Mouse (Mus musculus) kidney, adult 9 months (tissue): ENCODE data around the gene H3f3b.

ENCODE experiments used
- DNase-seq: peaks from one replicate; pipeline ENCODE4 v3.0.0; 2022

H3f3b gene

DNA sequence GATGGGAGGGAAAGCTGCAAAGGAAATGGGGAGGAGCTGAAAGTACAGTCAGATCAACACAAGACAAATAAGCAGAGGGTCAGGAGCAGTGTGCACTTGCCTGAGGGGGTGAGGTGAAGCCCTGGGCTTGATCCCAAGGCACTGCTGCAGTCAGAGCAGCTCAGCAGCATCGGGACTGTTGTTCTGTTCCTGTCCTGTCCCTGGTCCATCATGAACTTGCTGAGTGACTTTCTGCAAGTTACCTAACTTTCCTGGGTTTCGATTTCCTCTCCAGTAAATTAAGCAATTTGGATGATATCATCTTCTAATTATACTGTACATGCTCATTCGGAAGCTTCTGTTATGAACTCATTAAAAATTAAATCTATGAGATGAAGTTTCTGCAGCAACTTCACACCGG is at the start of gene H3f3b:
TSS of gene H3f3b (minus strand) at position 207 of the 400 bp plus-strand sequence.
- no peak for DNase-seq

DNA sequence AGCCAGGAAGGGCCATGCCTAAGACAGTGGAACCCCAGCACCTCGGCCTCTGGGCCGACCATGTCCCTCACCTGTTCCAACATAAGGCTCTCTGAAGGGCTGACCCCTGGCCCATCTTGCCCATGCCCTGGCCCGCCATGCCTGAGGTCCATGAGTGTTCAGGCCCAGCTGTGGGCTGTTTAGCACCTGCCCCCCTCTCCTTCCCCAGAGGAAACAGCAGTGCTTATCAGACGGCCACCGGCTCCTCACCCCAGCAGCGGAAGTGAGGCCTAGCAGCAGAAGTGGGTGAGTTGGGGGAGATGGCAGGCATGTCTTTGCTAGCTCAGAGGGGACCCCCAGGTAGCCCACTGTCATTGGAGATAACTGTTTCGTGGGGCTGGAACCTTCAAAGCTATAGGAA is 49.1 kb upstream of the H3f3b start:
- DNase-seq = no peak

DNA sequence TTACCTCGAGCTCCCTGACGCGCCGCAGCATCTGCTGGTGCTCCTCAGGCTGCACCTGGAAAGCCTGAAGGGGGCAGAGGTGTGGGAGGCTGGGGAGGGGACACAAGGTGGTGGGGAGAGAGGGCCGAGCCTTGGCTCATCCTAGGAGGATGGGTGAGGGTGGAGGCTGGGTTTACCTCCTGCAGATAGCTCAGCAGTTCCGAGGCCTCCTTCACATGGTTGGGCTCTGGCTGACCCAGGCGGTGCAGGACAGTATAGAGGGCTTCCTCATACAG is 48.4 kb upstream of the H3f3b start:
- no peak for DNase-seq

DNA sequence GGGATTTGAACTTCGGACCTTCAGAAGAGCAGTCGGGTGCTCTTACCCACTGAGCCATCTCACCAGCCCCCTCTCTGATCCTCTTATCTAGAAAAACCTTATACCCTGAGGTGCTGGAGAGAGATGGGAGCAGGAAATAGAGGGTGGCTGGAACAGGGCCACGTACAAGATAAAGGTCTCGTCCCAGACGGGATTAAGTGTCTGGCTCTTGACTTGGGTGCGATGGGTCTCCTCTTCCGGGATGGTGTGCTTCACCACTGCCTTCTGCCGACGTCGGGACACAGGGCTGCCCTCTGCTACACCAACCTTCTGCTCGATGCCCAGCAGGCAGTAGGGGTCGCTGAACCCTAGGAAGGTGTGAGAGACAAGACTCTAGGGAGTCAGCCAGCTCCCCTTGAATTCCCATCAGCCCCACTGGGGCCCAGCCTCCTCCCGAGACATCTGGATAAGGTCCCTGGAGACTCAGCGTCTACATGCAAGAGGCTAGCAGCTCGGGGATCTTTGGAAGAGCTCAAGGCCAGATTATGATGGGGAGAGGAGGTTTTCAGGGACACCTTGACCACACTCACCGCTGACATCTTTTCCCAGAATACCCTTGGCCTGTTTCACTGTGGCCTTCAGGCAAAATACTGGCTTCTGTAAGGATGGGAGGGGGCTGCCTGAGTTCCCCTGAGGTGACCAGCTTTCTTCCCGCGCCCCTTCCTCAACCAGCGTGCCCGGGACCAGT is 47.9 kb upstream of the H3f3b start:
- DNase-seq = no peak

DNA sequence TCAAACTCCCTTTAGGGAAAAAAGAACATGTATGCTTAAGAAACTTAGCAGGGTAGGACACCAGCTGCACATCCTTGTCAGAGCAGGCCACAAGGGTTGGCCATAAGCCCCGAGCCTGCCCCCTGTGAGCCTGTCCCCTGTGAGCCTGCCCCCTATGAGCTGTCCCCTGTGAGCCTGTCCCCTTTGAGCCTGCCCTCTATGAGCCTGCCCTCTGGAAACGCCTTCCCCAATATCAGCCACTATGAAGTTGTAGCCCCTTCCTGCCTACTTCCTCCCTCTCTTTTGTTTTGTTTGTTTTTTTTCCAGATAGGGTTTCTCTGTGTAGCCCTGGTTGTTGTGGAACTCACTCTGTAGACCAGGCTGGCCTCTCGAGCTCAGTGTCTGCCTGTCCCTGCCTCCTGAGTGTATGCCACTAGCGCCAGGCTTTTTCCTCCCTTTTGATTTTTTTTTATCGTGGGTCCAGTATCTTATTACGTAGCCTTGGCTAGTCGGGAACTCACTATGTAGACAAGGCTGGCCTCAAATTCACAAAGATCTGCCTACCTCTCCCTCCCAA is 46.8 kb upstream of the H3f3b start:
- DNase-seq = no peak

DNA sequence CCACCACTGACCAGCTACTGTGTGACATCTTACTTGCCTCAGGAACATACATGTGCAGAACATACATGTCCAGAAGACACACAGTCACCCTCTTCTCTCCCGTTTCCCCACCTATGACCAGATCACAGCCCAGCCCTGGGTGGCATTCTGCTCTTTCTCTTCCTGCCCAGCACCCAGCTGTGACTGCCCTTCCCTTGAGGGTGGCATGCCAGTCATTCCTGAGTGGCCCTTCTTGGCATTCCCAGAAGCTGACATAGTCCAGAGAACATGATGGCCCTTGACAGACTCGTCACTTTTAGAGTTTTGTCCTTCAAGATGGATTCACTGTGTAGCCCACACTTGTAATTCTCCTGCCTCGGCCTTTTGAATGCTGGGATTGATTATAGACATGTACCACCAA is 44.8 kb upstream of the H3f3b start:
- no peak for DNase-seq

DNA sequence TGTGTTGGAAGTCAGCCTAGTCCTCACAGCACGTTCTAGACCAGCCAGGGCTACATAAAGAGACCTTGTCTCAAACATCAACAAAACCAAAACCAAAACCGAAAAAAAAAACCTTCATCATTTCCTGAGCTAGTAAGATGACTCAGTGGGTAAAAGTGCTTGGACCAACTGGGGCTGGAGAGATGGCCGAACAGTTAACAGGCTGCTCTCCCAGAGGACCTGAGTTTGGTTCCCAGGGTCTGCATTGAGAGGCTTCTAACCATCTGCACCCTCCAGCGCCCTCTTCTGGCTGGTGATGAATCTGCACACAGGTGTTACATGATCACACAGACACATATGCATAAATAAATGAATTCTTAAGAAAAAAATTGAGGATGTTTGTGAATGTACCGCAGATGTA is 43.7 kb upstream of the H3f3b start:
- DNase-seq = no peak

DNA sequence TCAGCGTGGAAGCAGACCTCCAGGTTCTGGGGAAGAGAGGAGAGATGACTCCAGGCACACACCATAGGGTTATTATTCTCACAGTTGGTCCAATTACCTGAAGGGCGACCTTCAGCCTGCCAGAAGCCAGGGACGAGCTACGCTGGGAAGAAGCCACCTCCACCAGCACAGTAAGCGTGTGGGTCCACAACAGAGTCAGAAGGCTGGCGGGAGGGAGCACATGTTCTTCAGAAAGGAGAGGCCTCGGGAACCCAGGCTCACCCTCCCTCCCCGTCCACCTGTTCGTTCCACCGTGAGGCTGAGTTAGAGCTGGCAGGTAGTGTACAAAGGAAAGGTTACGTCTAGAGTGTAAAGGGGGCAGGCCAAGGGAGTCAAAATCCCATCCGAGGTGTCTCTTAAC is 37.6 kb upstream of the H3f3b start:
- DNase-seq = no peak

DNA sequence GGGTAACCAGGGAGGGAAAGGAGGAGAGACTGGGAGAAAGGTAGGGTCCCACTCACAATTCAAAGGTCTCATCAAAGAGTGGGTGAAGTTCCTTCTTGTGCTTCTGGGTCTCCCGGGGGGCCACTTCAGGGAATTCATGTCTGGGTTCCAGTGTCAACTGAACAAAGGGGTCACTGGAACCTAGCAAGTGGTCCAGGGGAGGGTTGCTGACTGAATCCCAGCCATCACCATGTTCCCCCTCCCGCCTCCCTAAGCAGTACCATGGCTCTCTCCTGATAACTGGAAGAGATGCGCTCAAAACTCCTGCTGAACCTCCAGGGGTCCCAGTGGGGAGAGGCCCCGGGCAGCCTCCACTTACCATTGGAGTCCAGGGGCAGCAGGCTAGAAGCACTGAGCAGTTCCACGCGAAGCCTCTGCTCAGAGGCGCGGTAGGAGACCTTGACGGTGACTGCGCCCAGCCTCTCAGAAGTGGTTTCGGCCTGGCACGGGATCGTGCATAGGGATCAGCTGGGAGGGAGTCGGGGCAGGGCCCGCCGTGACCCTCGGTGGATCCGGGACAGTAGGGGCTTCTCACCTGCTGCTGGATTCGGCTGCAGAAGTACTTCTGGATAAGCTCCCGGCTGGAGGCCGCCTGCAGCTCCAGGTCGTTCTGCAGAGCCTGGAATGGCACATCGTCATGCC is 36.6 kb upstream of the H3f3b start:
- no peak for DNase-seq

DNA sequence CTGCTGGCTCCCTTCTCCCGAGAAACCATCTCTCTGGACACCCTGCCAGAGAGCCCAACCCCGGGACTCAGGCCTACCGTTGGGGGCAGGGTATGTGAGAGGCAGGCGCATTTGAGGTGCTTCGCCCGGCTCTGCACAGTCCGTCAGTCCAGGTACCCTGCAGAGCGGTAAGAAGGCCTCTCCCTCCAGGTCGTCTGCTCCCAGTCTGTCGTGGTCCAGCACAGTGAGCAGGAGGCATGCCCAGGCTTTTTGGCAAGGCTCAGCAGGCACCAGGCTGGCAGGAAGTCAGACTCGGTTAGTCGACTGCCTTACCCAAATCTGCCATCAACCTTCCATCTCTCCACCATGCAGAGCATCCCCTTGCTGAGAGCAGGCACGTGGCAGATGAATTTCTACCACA is 35.8 kb upstream of the H3f3b start:
- no peak for DNase-seq

DNA sequence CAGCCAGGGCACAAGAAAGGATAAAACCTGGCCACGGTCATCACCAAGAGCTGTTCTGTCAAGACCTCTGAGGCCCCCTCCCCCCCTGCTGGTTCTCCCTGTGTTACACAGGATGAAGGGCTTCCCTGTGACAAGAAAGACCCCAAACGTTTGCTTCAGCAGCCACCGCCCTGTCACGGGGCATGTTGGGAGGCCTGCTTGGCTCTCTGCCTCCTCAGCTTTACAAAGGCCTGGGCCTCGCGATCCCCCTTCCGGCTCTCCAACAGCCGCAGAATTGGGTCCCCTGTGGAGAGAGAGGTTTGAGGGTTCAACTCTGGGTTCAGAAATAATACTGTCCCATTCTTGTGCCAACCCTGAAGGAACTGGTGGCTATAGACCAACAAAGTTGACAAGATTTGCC is 34.8 kb upstream of the H3f3b start:
- no peak for DNase-seq

DNA sequence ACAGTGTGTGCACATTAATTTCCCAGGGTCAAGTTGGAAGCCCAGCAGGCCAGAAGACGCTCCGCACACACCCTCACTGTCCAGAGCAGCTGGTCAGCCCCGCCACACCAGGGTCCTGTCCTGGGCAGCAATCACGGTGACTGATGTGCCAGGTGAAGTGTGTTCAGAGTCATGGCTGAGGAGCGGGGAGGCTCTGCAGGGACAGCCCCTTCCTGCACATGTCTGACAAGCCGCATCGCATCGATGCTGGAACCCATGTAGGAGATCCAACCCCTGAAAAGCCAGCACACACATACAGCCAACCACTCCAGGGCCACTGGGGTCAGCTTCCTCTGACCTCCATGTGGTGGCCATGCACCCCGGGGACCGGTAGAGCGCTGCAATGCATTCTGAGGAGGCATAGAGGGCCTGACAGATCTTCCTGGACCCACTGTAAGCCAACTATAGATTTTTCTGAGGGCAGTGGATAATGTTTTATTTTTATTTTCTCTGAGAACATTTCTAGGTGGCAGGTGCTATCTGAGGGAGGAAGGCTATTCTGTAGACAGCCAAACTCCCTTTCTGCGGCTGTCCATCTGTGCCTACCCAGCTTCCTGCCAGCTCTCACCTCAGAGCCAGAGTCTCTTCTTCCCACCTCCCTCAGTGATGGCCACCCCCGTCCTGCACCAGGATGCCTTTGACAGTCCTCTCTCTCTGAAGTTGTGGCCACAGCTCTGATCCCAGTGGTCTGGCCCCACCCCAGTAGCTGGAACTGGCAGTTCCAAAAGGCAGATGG is 34.1 kb upstream of the H3f3b start:
- DNase-seq = no peak

DNA sequence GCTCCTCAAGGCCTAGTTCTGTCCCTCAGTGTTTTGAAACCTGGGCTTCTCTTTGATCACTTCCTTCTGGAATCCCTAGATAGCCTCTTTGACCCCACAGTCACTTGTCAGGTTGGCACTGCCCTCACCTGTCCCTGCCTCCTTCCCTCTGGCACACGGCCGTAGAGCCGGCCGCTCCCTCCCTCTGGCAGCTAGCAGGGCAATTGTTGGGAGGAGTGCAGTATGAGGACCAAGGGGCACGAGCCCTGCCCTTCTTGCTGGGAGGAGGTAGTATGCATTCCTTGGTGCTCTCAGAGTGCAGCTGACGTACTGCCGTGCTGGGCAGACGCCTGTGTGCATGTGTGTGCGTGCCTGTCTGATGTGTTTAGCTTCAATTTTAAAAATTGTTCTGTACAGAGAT is 32.8 kb upstream of the H3f3b start:
- DNase-seq = no peak

DNA sequence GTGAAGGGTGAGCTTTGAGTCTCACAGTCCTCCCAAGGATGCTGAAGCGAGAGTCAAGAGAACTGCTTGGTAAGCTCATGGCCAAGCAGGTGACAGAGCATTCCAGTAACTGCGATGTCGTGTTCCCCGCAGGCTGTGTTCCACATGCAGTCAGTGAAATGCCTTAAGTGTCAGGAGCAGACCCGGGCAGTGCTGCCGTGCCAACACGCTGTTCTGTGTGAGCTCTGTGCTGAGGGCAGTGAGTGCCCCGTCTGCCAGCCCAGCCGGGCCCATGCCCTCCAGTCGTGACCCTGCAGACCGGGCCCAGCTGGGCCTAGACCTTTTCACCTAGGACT is 31.9 kb upstream of the H3f3b start:
- no peak for DNase-seq

DNA sequence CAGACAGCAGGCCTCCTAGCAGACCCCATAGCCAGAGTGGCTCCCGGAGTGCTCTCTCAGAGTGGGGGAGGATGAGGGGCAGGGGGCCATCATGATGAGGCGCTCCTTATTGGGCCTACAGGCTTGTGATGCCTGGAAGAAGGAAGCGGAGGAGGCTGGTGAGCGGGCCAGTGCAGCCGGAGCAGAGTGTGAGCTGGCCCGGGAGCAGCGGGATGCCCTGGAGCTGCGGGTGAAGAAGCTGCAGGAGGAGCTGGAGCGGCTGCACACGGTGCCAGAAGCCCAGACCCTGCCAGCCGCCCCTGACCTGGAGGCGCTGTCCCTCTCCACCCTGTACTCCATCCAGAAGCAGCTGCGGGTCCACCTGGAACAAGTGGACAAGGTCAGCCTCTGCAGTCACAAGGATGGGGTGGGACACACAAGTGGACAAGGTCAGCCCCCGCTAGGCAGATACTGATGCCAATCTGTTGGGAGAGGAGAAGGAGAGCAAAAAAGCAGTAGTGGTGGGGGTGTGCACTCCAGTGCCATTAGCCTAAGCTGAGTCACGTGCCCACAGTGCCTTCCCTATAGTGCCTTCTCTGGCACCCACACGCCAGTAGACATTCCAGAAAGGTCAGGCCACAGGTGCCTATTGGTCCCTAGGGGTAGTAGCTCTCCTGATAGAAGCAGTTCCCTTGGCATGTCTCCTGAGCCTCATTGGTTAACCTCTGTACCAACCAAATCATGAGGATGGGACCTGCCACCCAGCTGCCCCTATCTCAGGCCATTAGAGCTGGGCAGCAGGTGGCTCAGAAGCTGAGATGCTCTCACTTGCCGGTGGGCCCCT is 31.3 kb upstream of the H3f3b start:
- no peak for DNase-seq

DNA sequence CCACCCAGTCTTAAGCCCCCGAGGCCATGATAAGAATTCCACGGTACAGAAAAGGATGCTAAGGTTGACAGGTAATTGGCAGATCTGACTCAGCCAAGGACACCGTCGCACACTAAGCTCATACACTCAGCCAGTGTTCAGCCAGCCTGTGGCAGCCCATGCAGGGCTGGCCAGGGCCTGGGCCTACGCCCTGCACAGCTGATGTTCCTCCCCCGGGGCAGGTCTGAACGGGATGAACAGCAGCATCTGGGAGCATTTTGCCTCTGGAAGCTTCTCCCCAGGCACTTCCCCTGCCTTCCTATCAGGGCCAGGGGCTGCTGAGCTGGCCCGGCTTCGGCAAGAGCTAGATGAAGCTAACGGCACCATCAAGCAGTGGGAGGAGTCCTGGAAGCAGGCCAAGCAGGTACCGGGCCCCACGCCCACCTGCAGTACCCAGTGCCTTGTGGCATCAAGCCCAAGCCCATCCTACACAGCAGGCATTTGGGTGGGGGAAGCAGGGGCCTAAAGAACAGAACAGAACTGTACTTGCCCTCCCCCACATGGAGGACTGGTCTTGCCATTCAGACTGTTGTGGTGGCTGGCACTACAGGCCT is 30.4 kb upstream of the H3f3b start:
- no peak for DNase-seq

DNA sequence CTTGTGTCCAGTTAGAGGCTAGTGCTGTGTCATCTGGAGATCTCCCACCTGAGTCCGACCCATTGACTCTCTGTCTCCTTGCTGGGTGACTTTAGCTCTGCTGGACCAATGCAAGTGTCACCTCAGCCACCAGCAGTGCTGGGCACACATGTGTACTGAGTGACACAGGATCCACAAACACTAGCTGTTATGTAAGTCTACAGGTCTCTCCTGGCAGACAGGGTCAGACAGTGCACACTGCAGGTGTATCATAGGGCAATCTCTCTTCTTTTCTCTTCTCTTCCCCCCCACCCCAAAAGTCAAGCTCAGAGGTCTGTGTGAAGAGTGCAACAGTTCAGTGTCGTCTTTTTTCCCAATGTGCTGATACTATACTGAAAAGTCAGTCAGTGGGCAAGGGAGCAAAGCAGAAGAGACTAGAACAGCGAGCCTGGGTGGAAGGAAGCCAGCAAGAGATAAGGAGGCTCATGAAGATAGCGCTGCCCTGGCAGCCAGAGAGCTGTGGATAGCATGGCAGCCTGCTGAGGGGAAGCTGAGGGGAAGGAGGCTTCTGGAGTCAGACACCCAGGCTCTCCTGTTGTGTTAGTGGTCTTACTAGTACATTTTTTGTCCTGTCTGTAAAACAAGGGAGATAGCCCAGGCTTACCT is 29.6 kb upstream of the H3f3b start:
- DNase-seq = no peak

DNA sequence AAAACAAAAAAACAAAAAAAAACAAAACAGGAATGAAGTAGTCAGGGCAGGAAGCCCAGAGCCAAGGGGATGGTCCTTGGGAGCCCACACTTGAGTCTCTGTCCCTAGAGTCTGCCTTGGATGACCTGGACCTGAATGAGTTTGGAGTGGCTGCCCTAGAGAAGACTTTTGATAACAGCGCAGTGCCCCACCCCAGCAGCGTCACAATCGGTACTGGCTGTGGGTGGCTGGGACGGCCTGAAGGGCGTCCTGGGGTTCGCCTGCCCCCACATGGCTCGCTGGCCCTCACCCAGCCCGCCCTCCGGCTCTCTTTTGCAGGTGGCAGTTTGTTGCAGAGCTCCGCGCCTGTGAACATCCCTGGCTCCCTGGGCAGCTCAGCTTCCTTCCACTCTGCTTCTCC is 28.1 kb upstream of the H3f3b start:
- DNase-seq = no peak

DNA sequence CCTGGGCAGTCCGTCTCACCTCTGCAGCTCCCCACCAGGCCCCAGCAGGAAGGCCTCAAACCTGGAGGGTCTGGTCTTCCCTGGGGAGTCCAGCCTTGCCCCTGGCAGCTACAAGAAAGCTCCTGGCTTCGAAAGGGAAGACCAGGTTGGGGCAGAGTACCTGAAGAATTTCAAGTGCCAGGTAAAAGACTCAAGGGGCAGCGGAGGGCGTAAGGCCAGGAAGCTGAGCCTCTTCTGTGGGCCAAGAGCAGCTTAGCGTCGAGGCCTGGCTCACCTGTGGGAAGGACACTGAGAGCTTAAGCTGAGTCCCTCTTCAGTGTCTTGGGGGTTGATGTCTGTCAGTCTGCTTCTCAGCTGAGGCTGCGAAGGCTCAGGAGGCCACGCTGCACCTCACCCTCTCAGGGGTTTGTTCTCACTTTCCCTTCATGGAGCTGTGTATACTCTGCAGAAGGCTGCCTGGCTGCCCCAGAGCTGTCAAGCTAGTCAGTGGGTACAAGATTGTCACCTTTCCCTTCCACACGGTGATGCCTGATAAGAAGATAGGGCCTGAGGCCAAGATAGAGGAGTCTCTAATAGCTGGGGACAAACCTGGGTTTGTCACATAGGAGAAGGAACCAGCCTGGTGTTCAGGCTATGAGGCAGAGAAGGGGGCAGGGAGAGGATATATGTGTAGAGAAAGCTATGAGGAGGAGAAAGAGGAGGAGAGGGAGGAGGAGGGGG is 25.9 kb upstream of the H3f3b start:
- DNase-seq = no peak

DNA sequence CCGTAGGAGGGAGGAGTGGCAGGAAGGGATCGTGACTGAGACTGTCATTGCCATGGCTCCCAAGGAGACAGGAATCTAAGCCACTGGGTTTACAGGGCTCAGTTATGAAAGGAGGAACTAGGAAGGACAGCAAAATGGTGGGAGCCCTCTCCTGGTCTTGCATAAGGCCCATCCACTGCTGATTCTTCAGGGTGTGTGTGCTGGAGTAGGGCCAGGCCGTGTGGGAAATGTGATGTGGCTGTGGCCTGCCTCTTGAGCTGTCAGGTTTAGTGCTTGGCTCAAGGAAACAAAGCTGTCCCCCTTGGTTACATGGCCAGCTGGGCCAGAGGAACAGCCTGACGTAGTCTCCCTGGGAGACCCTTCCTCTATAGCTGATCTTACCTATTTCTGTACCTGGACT is 22.4 kb upstream of the H3f3b start:
- no peak for DNase-seq

DNA sequence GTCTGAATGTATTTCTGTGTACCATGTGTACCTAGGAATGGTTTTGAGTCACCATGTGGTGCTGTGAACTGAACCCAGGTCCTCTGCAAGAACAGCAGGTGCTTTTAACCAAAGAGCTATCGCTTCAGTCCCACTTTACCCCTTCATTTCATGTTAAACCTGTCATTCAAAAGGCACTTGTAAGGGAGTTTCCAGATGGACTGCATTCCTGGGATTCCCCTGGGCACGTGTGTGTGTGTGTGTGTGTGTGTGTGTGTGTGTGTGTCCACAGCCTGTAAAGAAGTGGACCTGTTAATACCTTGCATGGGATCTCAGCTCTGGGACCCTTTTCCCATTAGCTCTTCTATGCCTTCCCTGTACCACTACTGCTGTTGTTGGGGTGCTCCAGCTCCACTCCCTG is 21.8 kb upstream of the H3f3b start:
- no peak for DNase-seq

DNA sequence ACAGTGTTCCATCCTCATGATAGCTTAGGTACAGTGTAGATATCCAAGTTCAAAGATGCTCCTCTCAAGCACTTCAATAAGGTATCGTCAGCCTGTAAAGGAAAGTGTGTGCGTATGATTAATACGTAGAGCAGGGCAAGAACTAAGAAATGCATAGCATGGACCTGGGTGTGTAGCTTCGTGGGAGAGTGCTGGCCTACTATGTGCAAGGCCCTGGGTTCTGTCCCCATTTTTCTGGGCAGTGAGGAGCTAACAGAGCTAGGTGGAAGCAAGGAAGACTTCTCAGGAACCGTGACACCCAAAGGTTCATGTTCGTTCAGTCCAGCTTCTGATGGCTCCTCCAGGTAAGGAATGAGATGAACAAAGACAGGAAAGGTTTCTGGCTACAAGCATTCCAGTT is 17.4 kb upstream of the H3f3b start:
- no peak for DNase-seq
